Mouse (Mus musculus): ENCODE results near the gene Cby3. TPM values are rescaled to one million over a fixed set of nuclear protein-coding genes. Genes with fewer than 3 reads are reported as not detected.

Gene Cby3
- polyA plus RNA-seq, 1 experiment from 2014 or later = not detected

DNA sequence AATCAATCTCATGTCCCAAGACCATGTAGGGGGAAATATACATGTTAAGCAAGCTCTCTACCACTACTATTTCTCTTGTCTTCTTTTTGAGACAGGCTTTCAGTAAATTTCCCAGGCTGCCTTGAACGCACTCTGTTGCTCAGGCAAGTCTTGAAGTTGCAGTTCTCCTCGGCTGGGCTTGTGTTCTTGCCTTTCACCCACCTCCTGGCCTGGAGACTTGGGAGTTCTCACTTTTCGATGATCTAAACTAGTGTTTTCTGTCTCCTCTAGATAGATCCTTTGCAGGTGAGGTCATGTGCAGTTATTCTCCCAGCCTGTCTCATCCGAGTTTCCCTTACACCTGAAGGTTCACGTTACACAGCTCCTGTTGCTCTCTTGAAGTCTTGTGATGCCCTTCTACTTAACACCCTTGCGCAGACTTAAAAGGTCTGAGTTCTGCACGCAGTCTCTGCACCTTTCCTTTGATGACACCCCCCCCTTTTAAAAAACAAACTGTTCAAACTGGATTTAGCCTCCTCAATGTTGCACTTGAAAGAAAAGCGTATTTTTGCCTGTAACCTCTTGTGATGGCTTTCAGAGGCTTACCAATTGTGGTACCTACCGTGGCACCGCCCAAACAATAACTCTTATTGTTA lies 22.0 kb downstream of the Cby3 start:
- peaks cover 5% of the 10 kb centered on the region for H3K36me3 ChIP-seq (replicated peaks; ENCODE audit: control insufficient read depth, insufficient read depth, low read depth, low read length)
- peak overlapping the region; percentile 92 for H3K9ac ChIP-seq (replicated peaks; ENCODE audit: low read length)
- H3K4me3 ChIP-seq (ENCODE audit: low read depth, low read length) = peak overlapping the region; percentile 60
- DNase-seq (ENCODE audit: low spot score) (no peak), ATAC-seq (replicated peaks; ENCODE audit: insufficient number of reproducible peaks, low FRiP score, low TSS enrichment, low read depth) (no peak)
- peak overlapping the region; percentile 95 for H3K4me2 ChIP-seq (ENCODE audit: low read depth, low read length)
- H3K27ac ChIP-seq (replicated peaks; ENCODE audit: low read depth, low read length) = peak overlapping the region; percentile 97; the same call in 1 of the 2 replicates
- WGBS = 26% methylated on average over 10 of the region's 10 CpGs
- H3K27me3 ChIP-seq (ENCODE audit: control insufficient read depth, insufficient read depth, low read length) = no peaks in the 10 kb centered on the region
- H3K9me3 ChIP-seq (replicated peaks; ENCODE audit: control insufficient read depth, low read length) = no peaks in the 10 kb centered on the region
- H3K4me1 ChIP-seq (ENCODE audit: control insufficient read depth, insufficient read depth, low read length) = no peaks in the 10 kb centered on the region; the same call in 1 of the 2 replicates

DNA sequence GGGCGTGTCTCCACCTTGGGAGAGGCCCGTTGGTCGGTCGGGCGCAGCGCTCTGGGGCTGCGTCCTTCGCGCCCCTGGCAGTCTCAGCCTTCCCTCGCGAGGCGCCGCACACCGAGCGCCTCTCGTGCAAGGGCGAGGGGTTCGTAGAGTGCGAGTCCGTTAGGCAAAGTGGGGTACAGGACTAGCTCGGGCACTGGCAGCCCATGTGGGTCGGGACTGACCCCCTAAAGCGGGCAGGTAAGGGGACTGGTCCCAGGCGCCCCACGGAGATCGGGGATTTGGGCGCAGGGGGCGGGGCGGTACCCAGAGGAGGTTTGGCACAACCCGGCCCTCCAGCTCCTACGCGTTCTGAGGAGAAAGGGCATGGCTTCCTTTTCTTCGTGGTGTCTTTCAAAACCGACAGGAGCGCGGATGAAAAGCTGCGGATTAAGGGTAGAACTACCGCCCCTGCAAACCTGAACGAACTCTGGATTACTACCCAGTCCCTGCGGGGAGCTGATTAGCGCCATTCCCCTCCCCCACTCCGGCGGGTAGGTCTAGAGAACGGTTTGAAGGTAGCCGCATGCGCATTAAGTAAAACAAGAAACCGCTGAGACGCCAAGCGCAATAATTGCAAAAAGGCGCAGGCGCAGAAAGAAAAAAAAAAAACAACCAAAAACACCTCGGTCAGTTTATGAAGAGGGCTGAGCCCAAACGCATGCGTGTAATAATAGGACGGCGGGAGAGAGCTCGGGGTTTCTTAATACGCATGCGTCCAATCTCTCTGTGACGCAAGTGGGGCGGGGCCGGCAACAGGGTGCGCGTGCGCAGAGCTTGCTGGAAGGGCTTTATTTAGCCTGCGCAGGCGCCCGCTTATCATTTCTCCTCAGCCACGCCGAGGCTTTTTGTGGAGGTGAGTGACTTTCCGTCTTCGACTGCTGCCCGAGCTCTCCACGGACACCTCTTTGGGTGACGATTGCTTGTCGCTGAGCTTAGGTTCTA lies 22.9 kb downstream of the Cby3 start, which contains the start of gene Hnrnph1:
Gene Hnrnph1 (plus strand): TSS at position 80 of the 981 bp plus-strand sequence.
- peak; percentile 88 for ATAC-seq (replicated peaks; ENCODE audit: insufficient number of reproducible peaks, low FRiP score, low TSS enrichment, low read depth)
- no peaks in the 10 kb centered on the region for H3K27me3 ChIP-seq (ENCODE audit: control insufficient read depth, insufficient read depth, low read length)
- peak within 1 kb of the TSS; percentile 73 for H3K4me3 ChIP-seq (ENCODE audit: low read depth, low read length)
- H3K4me1 ChIP-seq (ENCODE audit: control insufficient read depth, insufficient read depth, low read length) = no peaks in the 10 kb centered on the region; the same call in 1 of the 2 replicates
- under 1% methylated on average over 76 of the region's 76 CpGs for WGBS
- H3K9me3 ChIP-seq (replicated peaks; ENCODE audit: control insufficient read depth, low read length) = no peaks in the 10 kb centered on the region
- peaks cover 5% of the 10 kb centered on the region for H3K36me3 ChIP-seq (replicated peaks; ENCODE audit: control insufficient read depth, insufficient read depth, low read depth, low read length)
- H3K27ac ChIP-seq (replicated peaks; ENCODE audit: low read depth, low read length) = peak within 1 kb of the TSS; percentile 97
- peak; percentile 98 for DNase-seq (ENCODE audit: low spot score)
- H3K4me2 ChIP-seq (ENCODE audit: low read depth, low read length) = peak within 1 kb of the TSS; percentile 95
- H3K9ac ChIP-seq (replicated peaks; ENCODE audit: low read length) = peak within 1 kb of the TSS; percentile 99

DNA sequence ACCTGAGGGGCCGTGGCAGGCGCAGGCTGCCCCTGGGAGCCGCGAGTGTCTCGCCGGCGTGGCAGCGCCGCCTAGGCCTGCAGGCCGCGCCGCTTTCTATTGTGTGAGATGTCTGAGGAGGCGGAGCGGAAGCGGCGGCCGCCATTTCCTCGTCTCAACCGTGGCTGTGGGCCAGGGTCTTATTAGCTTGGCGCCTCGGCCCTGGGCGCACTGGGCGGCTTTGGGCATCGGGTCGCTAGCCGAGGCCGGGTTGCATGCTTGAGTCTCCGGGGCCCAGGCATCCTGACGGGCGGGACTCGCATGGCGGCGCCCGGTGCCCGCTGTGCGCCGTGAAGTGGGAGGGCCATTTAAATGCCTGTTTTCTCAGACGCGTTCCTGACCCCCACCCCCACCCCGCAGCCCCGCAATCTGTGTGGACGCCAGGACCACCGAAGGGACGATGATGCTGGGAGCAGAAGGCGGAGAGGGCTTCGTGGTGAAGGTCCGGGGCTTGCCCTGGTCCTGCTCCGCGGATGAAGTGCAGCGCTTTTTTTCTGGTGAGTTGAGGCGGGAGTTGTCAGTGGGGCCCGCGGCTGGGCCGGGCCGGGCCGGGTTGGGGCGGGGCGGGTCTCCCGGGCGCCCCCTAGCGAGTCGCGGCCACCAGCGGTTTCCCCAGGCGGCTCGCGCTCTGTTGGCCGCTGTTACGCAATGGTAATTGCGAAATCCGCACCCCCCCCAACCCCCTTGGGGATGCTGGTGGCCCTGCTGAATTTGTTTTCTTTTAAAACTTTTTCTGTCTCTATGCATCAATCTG lies 23.8 kb downstream of the Cby3 start:
- 0% methylated on average over 71 of the region's 71 CpGs for WGBS
- peaks cover 12% of the 10 kb centered on the region for H3K36me3 ChIP-seq (replicated peaks; ENCODE audit: control insufficient read depth, insufficient read depth, low read depth, low read length)
- H3K9me3 ChIP-seq (replicated peaks; ENCODE audit: control insufficient read depth, low read length) = no peaks in the 10 kb centered on the region
- peak overlapping the region; percentile 67 for H3K4me2 ChIP-seq (ENCODE audit: low read depth, low read length)
- H3K27ac ChIP-seq (replicated peaks; ENCODE audit: low read depth, low read length) = peak overlapping the region; percentile 97
- peak overlapping the region; percentile 73 for H3K4me3 ChIP-seq (ENCODE audit: low read depth, low read length)
- no peaks in the 10 kb centered on the region for H3K27me3 ChIP-seq (ENCODE audit: control insufficient read depth, insufficient read depth, low read length)
- peak overlapping the region; percentile 99 for H3K9ac ChIP-seq (replicated peaks; ENCODE audit: low read length)
- H3K4me1 ChIP-seq (ENCODE audit: control insufficient read depth, insufficient read depth, low read length) = no peaks in the 10 kb centered on the region; the same call in 1 of the 2 replicates
- ATAC-seq (replicated peaks; ENCODE audit: insufficient number of reproducible peaks, low FRiP score, low TSS enrichment, low read depth) (peak; percentile 83), DNase-seq (ENCODE audit: low spot score) (peak; percentile 87)

GRCm38 (mm10) chr11:50379023-50379752 lies 24.9 kb downstream of the Cby3 start:
- Histone ChIP-seq H3K4me1 (ENCODE audit: control insufficient read depth, insufficient read depth, low read length) (no peaks in the 10 kb centered on the region; the same call in 1 of the 2 replicates), H3K9ac (replicated peaks; ENCODE audit: low read length) (no peak overlapping the region; the same call in 1 of the 2 replicates), H3K27me3 (ENCODE audit: control insufficient read depth, insufficient read depth, low read length) (no peaks in the 10 kb centered on the region), H3K9me3 (replicated peaks; ENCODE audit: control insufficient read depth, low read length) (no peaks in the 10 kb centered on the region), H3K36me3 (replicated peaks; ENCODE audit: control insufficient read depth, insufficient read depth, low read depth, low read length) (peaks cover 16% of the 10 kb centered on the region), H3K27ac (replicated peaks; ENCODE audit: low read depth, low read length) (no peak overlapping the region), H3K4me3 (ENCODE audit: low read depth, low read length) (peak overlapping the region; percentile 73), H3K4me2 (ENCODE audit: low read depth, low read length) (peak overlapping the region; percentile 67)
- ATAC-seq (replicated peaks; ENCODE audit: insufficient number of reproducible peaks, low FRiP score, low TSS enrichment, low read depth) (no peak), DNase-seq (ENCODE audit: low spot score) (no peak)
- WGBS = 73% methylated on average over 12 of the region's 12 CpGs

- H3K9ac ChIP-seq (replicated peaks; ENCODE audit: low read length) = no peak overlapping the region
- H3K9me3 ChIP-seq (replicated peaks; ENCODE audit: control insufficient read depth, low read length) = no peaks in the 10 kb centered on the region
- ATAC-seq (replicated peaks; ENCODE audit: insufficient number of reproducible peaks, low FRiP score, low TSS enrichment, low read depth) (no peak), DNase-seq (ENCODE audit: low spot score) (no peak)
- H3K36me3 ChIP-seq (replicated peaks; ENCODE audit: control insufficient read depth, insufficient read depth, low read depth, low read length) = peaks cover 19% of the 10 kb centered on the region
- no peak overlapping the region for H3K27ac ChIP-seq (replicated peaks; ENCODE audit: low read depth, low read length)
- peak overlapping the region; percentile 16; the same call in 1 of the 2 replicates for H3K4me2 ChIP-seq (ENCODE audit: low read depth, low read length)
- 68% methylated on average over 4 of the region's 4 CpGs for WGBS
- no peak overlapping the region for H3K4me3 ChIP-seq (ENCODE audit: low read depth, low read length)
- H3K4me1 ChIP-seq (ENCODE audit: control insufficient read depth, insufficient read depth, low read length) = no peaks in the 10 kb centered on the region; the same call in 1 of the 2 replicates
- H3K27me3 ChIP-seq (ENCODE audit: control insufficient read depth, insufficient read depth, low read length) = no peaks in the 10 kb centered on the region
These were observed 27.0 kb downstream of the Cby3 start for GRCm38 (mm10) chr11:50381311-50381710.

- ATAC-seq (replicated peaks; ENCODE audit: insufficient number of reproducible peaks, low FRiP score, low TSS enrichment, low read depth) (no peak), DNase-seq (ENCODE audit: low spot score) (no peak)
- Histone ChIP-seq H3K36me3 (replicated peaks; ENCODE audit: control insufficient read depth, insufficient read depth, low read depth, low read length) (peaks cover 23% of the 10 kb centered on the region), H3K27me3 (ENCODE audit: control insufficient read depth, insufficient read depth, low read length) (no peaks in the 10 kb centered on the region), H3K4me3 (ENCODE audit: low read depth, low read length) (no peak overlapping the region), H3K9me3 (replicated peaks; ENCODE audit: control insufficient read depth, low read length) (no peaks in the 10 kb centered on the region), H3K27ac (replicated peaks; ENCODE audit: low read depth, low read length) (no peak overlapping the region), H3K4me1 (ENCODE audit: control insufficient read depth, insufficient read depth, low read length) (no peaks in the 10 kb centered on the region), H3K4me2 (ENCODE audit: low read depth, low read length) (no peak overlapping the region), H3K9ac (replicated peaks; ENCODE audit: low read length) (no peak overlapping the region)
- WGBS = 84% methylated on average over 3 of the region's 3 CpGs
These were observed 33.0 kb downstream of the Cby3 start for GRCm38 (mm10) chr11:50387167-50387679.

DNA sequence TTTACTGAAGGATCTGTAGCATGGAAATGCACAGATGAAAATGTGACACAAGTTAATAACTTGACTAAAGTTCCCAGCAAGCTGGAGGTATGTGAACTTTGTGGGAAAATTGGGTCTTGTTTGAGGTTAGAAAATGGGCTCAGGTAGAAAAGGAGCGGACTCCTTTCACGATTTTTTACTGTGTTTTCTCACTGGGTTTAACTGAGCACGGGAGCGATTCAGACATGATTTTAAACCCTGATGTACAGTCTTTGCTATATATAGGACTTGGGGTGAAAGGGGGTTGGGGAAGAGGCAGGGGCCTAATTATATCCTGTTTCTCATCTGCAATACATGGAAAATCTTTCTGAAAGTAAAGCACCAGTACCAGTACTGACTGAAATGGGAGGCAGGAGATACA lies 33.4 kb downstream of the Cby3 start:
- 85% methylated on average over 4 of the region's 4 CpGs for WGBS
- H3K4me3 ChIP-seq (ENCODE audit: low read depth, low read length) = no peak overlapping the region
- H3K36me3 ChIP-seq (replicated peaks; ENCODE audit: control insufficient read depth, insufficient read depth, low read depth, low read length) = peaks cover 19% of the 10 kb centered on the region
- ATAC-seq (replicated peaks; ENCODE audit: insufficient number of reproducible peaks, low FRiP score, low TSS enrichment, low read depth) = no peak
- no peaks in the 10 kb centered on the region for H3K27me3 ChIP-seq (ENCODE audit: control insufficient read depth, insufficient read depth, low read length)
- no peak for DNase-seq (ENCODE audit: low spot score)
- no peaks in the 10 kb centered on the region for H3K4me1 ChIP-seq (ENCODE audit: control insufficient read depth, insufficient read depth, low read length)
- H3K4me2 ChIP-seq (ENCODE audit: low read depth, low read length) = no peak overlapping the region
- no peak overlapping the region for H3K9ac ChIP-seq (replicated peaks; ENCODE audit: low read length)
- no peaks in the 10 kb centered on the region for H3K9me3 ChIP-seq (replicated peaks; ENCODE audit: control insufficient read depth, low read length)
- H3K27ac ChIP-seq (replicated peaks; ENCODE audit: low read depth, low read length) = no peak overlapping the region
